Comparison of ENCODE assay signal across 33 mouse cellular contexts in the genomic region with DNA sequence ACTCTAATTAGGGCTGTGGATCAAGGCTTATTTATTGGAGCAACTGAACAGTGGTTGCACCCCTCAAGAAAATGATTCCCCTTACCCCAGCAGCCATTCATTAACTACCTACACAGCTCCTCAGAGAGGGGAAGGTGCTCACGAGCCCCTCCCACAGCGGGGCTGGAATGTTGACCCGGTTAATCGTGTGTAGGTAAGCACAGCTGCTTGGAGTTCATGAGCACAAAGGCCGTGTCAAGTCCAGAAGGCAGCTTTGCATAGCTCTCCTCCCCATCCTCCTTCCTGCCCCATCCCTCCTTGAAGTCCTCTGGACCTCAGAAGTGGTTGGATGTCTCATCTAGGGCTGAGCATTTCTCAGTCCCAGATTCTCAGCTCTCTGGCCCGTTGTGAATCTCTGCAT. TPM values are rescaled to one million over a fixed set of nuclear protein-coding genes. Genes with fewer than 3 reads are reported as not detected.
A peak's percentile ranks its signal among the peaks of the same experiment; 100 is the strongest.
DNase-seq lines count a peak whose midpoint lies in the region; ATAC-seq and TF ChIP-seq lines count a peak whose summit lies in the region.
"Had no signal": no experiment of that assay in that cellular context is flagged by ENCODE, and none has a peak within 500 bp of the region (broad histone marks: within the 10 kb centered on the region; RNA-seq: fewer than 3 reads in every experiment).

No protein-coding gene starts in this region.

- DNase-seq in lung, embryonic 14.5 days: peak; percentile 24
- DNase-seq in lung, postnatal 0 days (ENCODE audit: low spot score): no peak
- DNase-seq in kidney, postnatal 25 days: peak; percentile 74 to 91
- DNase-seq in yolk sac, embryonic 10.5 days (ENCODE audit: low spot score): peak; percentile 54
- no peak for DNase-seq in frontal cortex, postnatal 36 days (ENCODE audit: low spot score in 2 of 2)
- no peak for DNase-seq in liver, embryonic 11.5 days (ENCODE audit: low spot score)
- DNase-seq in lung, postnatal 25 days (ENCODE audit: low spot score): no peak
- DNase-seq: adrenal gland, adult 2 months; adrenal gland, postnatal 36 days; cerebellum, adult 18-20 months; cerebellum, postnatal 10 days; forebrain, postnatal 0 days; gastrocnemius, postnatal 10 days; heart, postnatal 4 days; lung, adult 2 months; lung, postnatal 36 days; spleen, adult 18-20 months; thymus, adult 18-20 months; thymus, postnatal 25 days had no signal

- no peaks in the 10 kb centered on the region for H3K36me3 ChIP-seq in lung, embryonic 14.5 days (ENCODE audit: insufficient read depth)
- no peaks in the 10 kb centered on the region for H3K36me3 ChIP-seq in lung, postnatal 0 days (ENCODE audit: insufficient read depth, low read length)
- no peaks in the 10 kb centered on the region for H3K36me3 ChIP-seq in kidney, embryonic 15.5 days
- H3K36me3 ChIP-seq in liver, embryonic 11.5 days (ENCODE audit: control insufficient read depth, insufficient read depth, low read length): no peaks in the 10 kb centered on the region
- H3K36me3 ChIP-seq: embryonic facial prominence, embryonic 13.5 days; forebrain, embryonic 10.5 days; hindbrain, embryonic 13.5 days; limb, embryonic 10.5 days; limb, embryonic 15.5 days; neural tube, embryonic 13.5 days had no signal

- no peaks in the 10 kb centered on the region for H3K27me3 ChIP-seq in lung, embryonic 14.5 days (ENCODE audit: insufficient read depth, low read length)
- no peaks in the 10 kb centered on the region for H3K27me3 ChIP-seq in lung, postnatal 0 days (replicated peaks; ENCODE audit: insufficient read depth, low read length)
- 0 out of 2 replicates have a peak, but pooled peaks cover 3% of the 10 kb centered on the region for H3K27me3 ChIP-seq in kidney, embryonic 15.5 days
- H3K27me3 ChIP-seq in liver, embryonic 11.5 days (replicated peaks; ENCODE audit: control insufficient read depth, insufficient read depth, low read length): peaks cover 4% of the 10 kb centered on the region; the same call in 1 of the 2 replicates
- H3K27me3 ChIP-seq: embryonic facial prominence, embryonic 13.5 days; limb, embryonic 15.5 days had no signal

- no peak for TF ChIP-seq CTCF in lung, embryonic 14.5 days (IDR thresholded peaks at IDR 0.05; ENCODE audit: low read depth)
- TF ChIP-seq CTCF in lung, postnatal 0 days (IDR thresholded peaks at IDR 0.05): no peak

- no peak overlapping the region for H3K27ac ChIP-seq in lung, embryonic 14.5 days (ENCODE audit: low read depth)
- H3K27ac ChIP-seq in lung, postnatal 0 days (ENCODE audit: low read length): no peak overlapping the region
- peak overlapping the region; percentile 32; the same call in 1 of the 2 replicates for H3K27ac ChIP-seq in kidney, embryonic 15.5 days
- H3K27ac ChIP-seq in liver, embryonic 11.5 days (ENCODE audit: low read depth, low read length): no peak overlapping the region
- H3K27ac ChIP-seq: embryonic facial prominence, embryonic 13.5 days; forebrain, embryonic 10.5 days; hindbrain, embryonic 13.5 days; limb, embryonic 10.5 days; limb, embryonic 15.5 days; liver, embryonic 14.5 days; neural tube, embryonic 13.5 days had no signal

- WGBS in lung, embryonic 14.5 days: 57% methylated on average over 6 of the region's 6 CpGs
- 40% methylated on average over 6 of the region's 6 CpGs for WGBS in lung, postnatal 0 days
- WGBS in kidney, embryonic 15.5 days: 58% methylated on average over 6 of the region's 6 CpGs
- WGBS in liver, embryonic 11.5 days: 67% methylated on average over 6 of the region's 6 CpGs

- no peak overlapping the region for H3K4me2 ChIP-seq in lung, embryonic 14.5 days
- H3K4me2 ChIP-seq in lung, postnatal 0 days (replicated peaks; ENCODE audit: low read depth, low read length): no peak overlapping the region
- H3K4me2 ChIP-seq in kidney, embryonic 15.5 days: no peak overlapping the region
- H3K4me2 ChIP-seq in liver, embryonic 11.5 days: no peak overlapping the region
- H3K4me2 ChIP-seq: embryonic facial prominence, embryonic 13.5 days; heart, embryonic 11.5 days; hindbrain, embryonic 13.5 days; limb, embryonic 15.5 days; midbrain, embryonic 11.5 days; neural tube, embryonic 13.5 days had no signal

- H3K4me3 ChIP-seq in lung, embryonic 14.5 days (ENCODE audit: low read depth, low read length): no peak overlapping the region
- no peak overlapping the region for H3K4me3 ChIP-seq in lung, postnatal 0 days (ENCODE audit: low read depth, low read length)
- no peak overlapping the region for H3K4me3 ChIP-seq in kidney, embryonic 15.5 days (replicated peaks)
- no peak overlapping the region for H3K4me3 ChIP-seq in liver, embryonic 11.5 days (ENCODE audit: low read depth, low read length)
- H3K4me3 ChIP-seq: embryonic facial prominence, embryonic 13.5 days; forebrain, embryonic 10.5 days; hindbrain, embryonic 13.5 days; limb, embryonic 10.5 days; limb, embryonic 15.5 days; myocyte; neural tube, embryonic 13.5 days had no signal

- peaks cover 3% of the 10 kb centered on the region for H3K4me1 ChIP-seq in lung, embryonic 14.5 days (ENCODE audit: insufficient read depth)
- H3K4me1 ChIP-seq in lung, postnatal 0 days (ENCODE audit: insufficient read depth, low read depth, low read length): no peaks in the 10 kb centered on the region
- H3K4me1 ChIP-seq in kidney, embryonic 15.5 days: peaks cover 26% of the 10 kb centered on the region
- peaks cover 10% of the 10 kb centered on the region for H3K4me1 ChIP-seq in liver, embryonic 11.5 days (replicated peaks; ENCODE audit: control insufficient read depth, insufficient read depth, low read length)

- TF ChIP-seq EP300 in lung, postnatal 0 days (IDR thresholded peaks at IDR 0.05): no peak

- H3K9me3 ChIP-seq in lung, embryonic 14.5 days (ENCODE audit: low read depth, low read length): no peaks in the 10 kb centered on the region
- no peaks in the 10 kb centered on the region for H3K9me3 ChIP-seq in lung, postnatal 0 days (ENCODE audit: low read length)
- H3K9me3 ChIP-seq in kidney, embryonic 15.5 days (replicated peaks): no peaks in the 10 kb centered on the region
- H3K9me3 ChIP-seq in liver, embryonic 11.5 days (ENCODE audit: control insufficient read depth, low read length): no peaks in the 10 kb centered on the region
- H3K9me3 ChIP-seq: embryonic facial prominence, embryonic 13.5 days; forebrain, embryonic 10.5 days; hindbrain, embryonic 13.5 days; limb, embryonic 10.5 days; limb, embryonic 15.5 days; neural tube, embryonic 13.5 days had no signal

- no peak for ATAC-seq in lung, embryonic 14.5 days (ENCODE audit: insufficient read depth)
- no peak for ATAC-seq in lung, postnatal 0 days
- ATAC-seq in kidney, embryonic 15.5 days (replicated peaks; ENCODE audit: low FRiP score): no peak
- ATAC-seq in liver, embryonic 11.5 days (replicated peaks; ENCODE audit: low FRiP score): no peak
- ATAC-seq: activated CD4-positive, CD25-positive, alpha-beta regulatory T cell, adult 4 months; CD4-positive, CD25-positive, alpha-beta regulatory T cell, adult 4 months; forebrain, postnatal 0 days; intestine, postnatal 0 days had no signal

- no peak overlapping the region for H3K9ac ChIP-seq in lung, embryonic 14.5 days
- H3K9ac ChIP-seq in lung, postnatal 0 days (replicated peaks; ENCODE audit: low read depth): no peak overlapping the region
- H3K9ac ChIP-seq in kidney, embryonic 15.5 days: no peak overlapping the region
- H3K9ac ChIP-seq in liver, embryonic 11.5 days (ENCODE audit: low read depth, low read length): no peak overlapping the region
- H3K9ac ChIP-seq: embryonic facial prominence, embryonic 13.5 days; forebrain, postnatal 0 days; hindbrain, embryonic 13.5 days; limb, embryonic 15.5 days; liver, embryonic 14.5 days; neural tube, embryonic 13.5 days had no signal

RNA-seq across cellular contexts. Expression of gene Rasa2, which starts 3.8 kb away (rescaled TPM):
- 18.7 and 21.4 TPM in 2 replicates for polyA plus RNA-seq in lung, embryonic 14.5 days (2014; fragmentation: Nextera tagmentation; extraction: Ambion mirVana)
- 12.3 and 15.6 TPM in 2 replicates for polyA plus RNA-seq in lung, postnatal 0 days (2015; fragmentation: Nextera tagmentation; extraction: Ambion mirVana)
- 17.3 and 18.6 TPM in 2 replicates for polyA plus RNA-seq in kidney, embryonic 15.5 days (2015; fragmentation: Nextera tagmentation; extraction: Ambion mirVana)
- 9.5 and 9.7 TPM in 2 replicates for polyA plus RNA-seq in liver, embryonic 11.5 days (2014; fragmentation: Nextera tagmentation; extraction: Ambion mirVana)

Comparison
In these comparisons a context has a peak if more than half of its experiments do, and no peak if none do; other contexts are left out.
1. DNase-seq: peak in lung, embryonic 14.5 days (single experiment), kidney, postnatal 25 days (2 of 2) and yolk sac, embryonic 10.5 days (single experiment); none in lung, postnatal 0 days (single experiment), frontal cortex, postnatal 36 days (0 of 2), liver, embryonic 11.5 days (single experiment) and lung, postnatal 25 days (single experiment).